Mouse (Mus musculus) layer of hippocampus, adult 18-20 months (tissue): ENCODE results near the gene Ap4m1. TPM values are rescaled to one million over a fixed set of nuclear protein-coding genes. Genes with fewer than 3 reads are reported as not detected.

ENCODE experiments used
- DNase-seq, 2 experiments: peaks; one replicate each; pipeline ENCODE4 v3.0.0; 2022; ENCODE audit warnings: low spot score in 2 of 2
- long read RNA-seq: library from polyadenylated mRNA; stranded (forward); transcript quantifications from one replicate; pipeline ENCODE4 v2.0.0, GENCODE M21; 2021
- total RNA-seq, 2 experiments: library from RNA; stranded (reverse); gene quantifications; 2 replicates each; pipeline ENCODE4 v1.2.3; 2021

The Ap4m1 gene
- total RNA-seq: 10 to 100 TPM; 19.5 to 25.4 TPM
- long read RNA-seq, partial matches to known transcripts: 1 of 8 reads
- long read RNA-seq, other reads (novel, unspliced or antisense): 4 of 8 reads

DNA sequence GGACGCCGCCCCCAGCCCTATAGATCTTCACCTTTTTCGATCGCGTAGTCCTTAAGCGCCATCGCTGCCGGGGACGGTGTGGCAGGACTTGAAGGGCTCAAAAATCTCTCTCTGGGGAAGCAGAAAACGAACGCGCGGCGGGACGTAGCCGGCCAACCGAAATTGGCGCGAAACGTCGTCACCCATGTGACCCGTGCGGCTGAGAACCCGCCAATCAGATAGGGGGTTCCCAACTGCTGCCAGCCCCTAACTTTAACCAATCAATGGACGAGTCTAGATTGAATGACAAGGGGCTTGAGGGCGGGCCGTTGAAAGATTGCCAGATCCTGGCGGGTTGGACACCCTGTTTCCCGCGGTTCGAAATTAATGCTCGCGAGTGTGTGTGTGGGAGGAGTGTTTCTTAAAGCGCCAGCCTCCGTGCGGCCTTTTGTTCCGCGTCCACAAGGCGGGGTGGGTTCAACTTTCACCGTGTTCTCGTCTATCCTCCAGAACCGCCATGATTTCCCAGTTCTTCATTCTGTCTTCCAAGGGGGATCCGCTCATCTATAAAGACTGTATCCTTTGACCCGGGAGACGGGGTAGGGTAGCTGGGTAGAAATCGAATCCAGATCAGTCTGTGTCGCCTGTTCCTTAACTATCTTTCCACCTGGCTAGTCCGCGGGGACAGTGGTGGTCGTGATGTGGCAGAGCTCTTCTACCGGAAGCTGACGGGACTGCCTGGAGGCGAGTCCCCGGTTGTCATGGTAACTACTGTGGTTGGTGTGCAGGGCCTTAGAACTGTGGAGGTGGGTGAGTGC lies at the start of gene Ap4m1, which contains the start of gene Mcm7:
Gene Ap4m1, plus strand, starts transcription at position 308 of the 797 bp plus-strand sequence.
Gene Mcm7, minus strand, starts transcription at position 728 of the 797 bp plus-strand sequence.
- peak; percentile 96 to 99 for DNase-seq

DNA sequence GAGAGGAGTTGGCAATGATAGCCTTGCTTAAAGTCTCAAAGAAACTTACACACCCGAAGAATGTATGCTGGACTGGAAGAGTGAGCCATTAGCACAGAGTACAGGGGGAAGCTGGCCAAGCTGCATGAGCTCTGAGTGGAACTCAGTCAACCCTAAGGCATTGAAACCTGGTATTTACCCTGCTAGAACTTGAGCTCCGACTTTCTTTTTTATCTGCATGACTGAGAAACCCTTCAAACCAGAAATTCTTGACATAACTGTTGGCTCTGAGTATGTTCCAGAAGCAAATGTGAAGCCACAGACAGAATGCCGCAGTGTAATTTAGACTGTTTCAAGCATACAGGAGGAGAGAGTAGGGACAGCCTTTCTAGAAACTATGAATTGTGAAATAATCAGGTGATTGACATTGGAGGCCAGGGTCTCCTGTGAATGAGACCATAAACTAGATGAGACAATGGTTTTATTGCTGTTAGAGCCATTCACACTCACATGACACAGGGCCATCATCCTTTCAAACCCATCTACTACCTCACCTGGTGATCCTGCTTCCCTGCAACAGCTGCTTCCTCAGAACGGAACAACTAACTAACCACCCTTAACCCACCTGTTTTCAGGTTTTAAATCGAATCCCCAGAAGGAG lies 39.3 kb upstream of the Ap4m1 start:
- DNase-seq: no peak

DNA sequence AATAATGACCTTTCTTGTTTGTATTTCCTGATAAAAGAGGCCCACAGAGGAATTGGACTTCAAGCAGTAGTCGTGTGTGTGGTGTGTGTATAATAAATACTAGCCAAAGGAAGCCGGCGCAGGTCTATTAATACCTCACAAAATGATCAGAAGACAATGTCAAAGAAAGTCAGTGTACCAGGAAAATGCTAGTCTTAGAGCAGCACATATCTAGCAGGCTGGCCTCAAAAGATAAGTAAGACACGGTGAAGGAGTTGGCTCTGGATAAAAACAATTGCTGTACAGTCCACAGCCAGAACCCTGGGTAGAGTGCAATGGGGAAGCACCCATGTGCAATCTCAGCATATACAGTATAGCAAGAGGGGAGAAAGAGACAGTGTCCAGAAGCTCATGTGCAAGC lies 34.5 kb upstream of the Ap4m1 start:
- no peak for DNase-seq

GRCm38 (mm10) chr5:138137935-138138549 lies 33.8 kb upstream of the Ap4m1 start:
- peak in 1 of 2 experiments; percentile 39 for DNase-seq

DNA sequence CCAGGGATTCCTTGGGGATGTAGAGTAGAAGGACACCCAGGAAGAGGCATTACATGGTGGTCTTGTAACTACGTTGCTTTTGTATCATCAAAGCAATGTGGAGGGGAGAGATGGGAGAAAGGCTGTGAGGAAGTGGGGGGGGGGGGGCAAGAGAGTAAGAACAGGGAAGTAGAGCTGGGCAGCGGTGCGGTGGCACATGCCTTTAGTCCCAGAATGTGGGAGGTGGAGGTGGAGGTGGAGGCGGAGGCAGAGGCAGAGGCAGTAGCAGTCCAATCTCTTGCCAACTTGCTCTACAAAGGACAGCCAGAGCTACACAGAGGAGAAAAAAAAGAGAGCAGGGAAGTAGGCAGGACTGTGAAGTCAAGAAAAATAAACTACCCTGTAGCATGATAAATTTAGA lies 33.2 kb upstream of the Ap4m1 start:
- no peak for DNase-seq

- no peak for DNase-seq
These were observed 17.4 kb upstream of the Ap4m1 start for GRCm38 (mm10) chr5:138154390-138154789.

GRCm38 (mm10) chr5:138155443-138155976 lies 16.3 kb upstream of the Ap4m1 start, which contains the start of gene Zfp113:
Gene Zfp113, minus strand, starts transcription at chr5:138155744.
- DNase-seq: peak; percentile 91 to 96

- DNase-seq: no peak
These were observed 11.5 kb upstream of the Ap4m1 start for GRCm38 (mm10) chr5:138160224-138160762.

- peak; percentile 94 to 96 for DNase-seq
These were observed 10.7 kb upstream of the Ap4m1 start, which contains the start of gene Cops6 for GRCm38 (mm10) chr5:138160842-138161665. Gene Cops6, plus strand, starts transcription at chr5:138161071.

- DNase-seq: no peak
These were observed 8.8 kb upstream of the Ap4m1 start for GRCm38 (mm10) chr5:138163046-138163445.

DNA sequence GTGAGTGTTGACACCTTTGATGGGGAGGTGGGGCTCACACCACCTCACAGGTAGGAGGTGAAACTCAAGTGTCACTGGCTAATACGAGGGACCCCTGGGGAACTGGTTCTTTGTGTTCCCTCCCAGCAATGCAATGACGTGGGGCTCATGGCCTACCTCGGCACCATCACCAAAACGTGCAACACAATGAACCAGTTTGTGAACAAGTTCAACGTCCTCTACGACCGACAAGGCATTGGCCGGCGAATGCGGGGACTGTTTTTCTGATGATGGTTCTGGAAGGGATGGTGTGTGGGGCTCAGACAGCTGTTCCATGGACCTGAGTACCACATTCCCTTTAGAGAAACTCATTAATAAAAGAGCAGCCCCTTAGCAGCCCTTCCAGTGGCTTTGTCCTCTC lies 8.2 kb upstream of the Ap4m1 start:
- no peak for DNase-seq

- DNase-seq: no peak
These were observed 6.2 kb upstream of the Ap4m1 start for GRCm38 (mm10) chr5:138165594-138165993.

- peak; percentile 92 to 97 for DNase-seq
These were observed 753 bp upstream of the Ap4m1 start for GRCm38 (mm10) chr5:138170936-138171561.

- no peak for DNase-seq
These were observed 1.4 kb downstream of the Ap4m1 start for GRCm38 (mm10) chr5:138173217-138173616.

- peak; percentile 74 to 86 for DNase-seq
These were observed 15.3 kb downstream of the Ap4m1 start, which contains the start of the genes Taf6 and Cnpy4 for GRCm38 (mm10) chr5:138186950-138187638. Gene Taf6, minus strand, starts transcription at chr5:138187451. Gene Cnpy4, plus strand, starts transcription at chr5:138187485.

DNA sequence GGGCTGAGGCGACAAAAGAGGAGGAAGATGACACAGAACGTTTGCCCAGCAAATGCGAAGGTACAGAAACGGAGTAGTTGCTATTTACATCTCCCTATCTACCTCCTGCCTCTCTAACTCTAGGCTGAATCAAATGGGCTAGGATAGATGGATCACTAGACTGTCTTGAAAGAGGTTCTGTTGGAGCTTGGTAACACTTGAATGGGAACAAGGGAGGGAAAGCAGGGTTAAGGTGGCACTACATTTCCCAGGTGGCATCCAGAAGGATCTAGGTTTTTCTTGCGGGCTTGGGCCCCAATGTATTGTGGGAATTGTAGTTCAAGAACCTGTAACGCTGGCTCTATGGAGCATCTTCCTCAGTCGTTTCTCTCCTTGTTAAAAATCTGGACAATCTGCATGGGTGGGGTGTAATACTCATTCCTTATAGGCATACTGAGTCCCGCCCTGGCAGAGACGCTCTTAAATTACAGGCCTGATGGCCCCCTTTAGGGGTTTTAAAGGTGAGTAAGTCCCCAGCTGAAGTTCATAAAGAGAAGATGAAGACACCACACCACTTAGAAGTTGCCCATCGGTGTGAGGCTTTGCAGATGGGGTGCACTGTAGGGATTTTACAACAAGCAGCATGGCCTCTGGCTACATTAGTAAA lies 16.0 kb downstream of the Ap4m1 start:
- peak; percentile 68 to 90 for DNase-seq

DNA sequence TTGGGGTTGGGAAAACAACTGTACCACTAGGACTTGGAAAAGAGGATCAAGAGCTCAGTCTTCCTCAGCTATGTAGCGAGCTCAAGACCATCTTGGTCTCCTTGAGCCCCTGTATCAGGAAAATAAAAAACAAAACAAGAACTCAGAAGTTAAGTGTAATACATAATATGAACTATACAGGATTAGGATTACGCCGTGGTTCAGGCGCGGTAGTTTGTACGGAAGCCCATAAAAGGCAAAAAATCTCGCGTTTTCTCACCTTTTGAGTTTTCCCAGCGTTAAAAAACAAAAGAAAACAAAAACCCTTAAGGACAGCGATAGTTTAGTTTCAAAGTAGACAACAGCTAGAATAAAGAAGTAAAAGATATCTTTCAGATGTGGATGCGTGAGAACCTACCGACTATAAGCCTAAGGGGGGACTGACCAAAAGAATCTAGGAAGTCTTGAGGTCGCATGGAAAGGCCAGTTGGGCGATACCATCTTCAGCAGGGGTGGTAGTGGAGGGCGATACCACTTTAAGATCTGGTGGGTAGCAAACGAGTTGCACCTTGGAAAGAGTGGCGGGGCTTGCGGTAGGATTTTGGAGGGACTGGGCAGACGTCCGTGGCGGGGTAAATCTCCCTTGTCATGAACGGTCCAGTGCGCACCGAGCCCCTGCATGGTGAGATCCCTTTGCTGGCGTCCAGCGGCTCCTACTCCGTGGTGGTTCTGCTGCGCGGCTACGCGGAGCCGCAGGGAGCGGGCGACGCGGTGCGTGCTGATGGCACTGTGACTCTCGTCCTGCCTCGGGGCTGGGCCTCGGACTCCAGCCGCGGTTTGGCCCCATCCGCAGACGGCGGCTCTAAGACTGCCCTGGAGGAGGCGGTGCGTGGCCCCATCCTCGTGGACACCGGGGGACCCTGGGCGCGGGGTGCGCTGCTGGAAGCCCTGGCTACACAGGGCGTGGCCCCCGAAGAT lies 22.2 kb downstream of the Ap4m1 start, which contains the start of gene Mblac1:
Gene Mblac1, plus strand, starts transcription at position 544 of the 957 bp plus-strand sequence.
- peak; percentile 56 to 91 for DNase-seq
